Mouse (Mus musculus): ENCODE data around the gene Atp1a1. TPM values are rescaled to one million over a fixed set of nuclear protein-coding genes. Genes with fewer than 3 reads are reported as not detected.

The Atp1a1 gene
- polyA plus RNA-seq, 1 experiment from 2014 or later = 106 TPM

DNA sequence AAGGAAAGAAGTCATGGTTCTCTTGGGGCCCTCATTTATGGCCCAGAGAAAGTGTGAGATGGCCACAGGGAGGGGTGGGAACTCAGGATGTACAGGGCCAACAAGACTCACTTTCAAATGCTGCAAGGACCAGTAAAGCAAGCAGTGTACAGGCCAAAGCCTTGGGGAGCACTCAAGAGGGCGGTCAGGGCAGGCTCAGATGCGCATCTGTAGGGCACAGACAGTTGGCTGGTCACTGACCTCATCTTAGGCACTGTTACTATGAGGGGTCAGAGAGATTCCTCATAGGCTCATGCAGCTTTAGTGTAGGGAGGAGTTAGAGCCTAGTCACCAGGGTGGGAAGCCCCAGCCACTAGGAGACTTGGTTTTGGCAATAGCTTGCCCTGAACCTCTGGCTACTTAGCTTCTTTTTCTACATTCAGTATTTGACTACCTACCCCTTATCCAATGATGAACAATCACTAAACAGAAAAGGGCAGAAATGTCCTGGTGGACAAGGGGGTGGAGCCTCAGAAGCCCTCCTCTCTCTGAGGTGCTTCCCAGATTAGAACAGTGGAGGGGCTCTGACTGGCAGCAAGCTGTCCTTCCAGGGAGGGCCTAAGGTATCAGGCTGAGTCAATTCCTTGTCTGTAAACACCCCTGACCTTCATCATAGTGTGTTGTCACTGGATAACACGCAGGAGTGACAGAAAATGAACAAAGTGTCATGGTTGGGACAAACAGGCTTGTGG is 29.9 kb downstream of the Atp1a1 start:
- H3K27ac ChIP-seq (replicated peaks; ENCODE audit: low read depth, low read length) = no peak overlapping the region
- H3K36me3 ChIP-seq (ENCODE audit: control insufficient read depth, insufficient read depth, low read length) = peaks cover 14% of the 10 kb centered on the region
- WGBS = 85% methylated on average over 3 of the region's 3 CpGs
- H3K4me3 ChIP-seq (ENCODE audit: low read depth, low read length) = no peak overlapping the region
- H3K4me2 ChIP-seq (ENCODE audit: low read depth, severe bottlenecking) = no peak overlapping the region
- DNase-seq (ENCODE audit: low spot score) (no peak), ATAC-seq (ENCODE audit: insufficient number of reproducible peaks, low FRiP score, low TSS enrichment, low read depth) (no peak)
- H3K4me1 ChIP-seq (ENCODE audit: control insufficient read depth, insufficient read depth, low read length) = no peaks in the 10 kb centered on the region
- H3K9ac ChIP-seq (ENCODE audit: low read length) = no peak overlapping the region
- H3K27me3 ChIP-seq (ENCODE audit: control insufficient read depth, insufficient read depth, low read length) = no peaks in the 10 kb centered on the region
- no peaks in the 10 kb centered on the region for H3K9me3 ChIP-seq (ENCODE audit: control insufficient read depth, low read length)

GRCm38 (mm10) chr3:101572991-101573390 is 31.5 kb downstream of the Atp1a1 start:
- H3K4me3 ChIP-seq (ENCODE audit: low read depth, low read length) = no peak overlapping the region
- whole genome bisulfite sequencing = 69% methylated on average over 5 of the region's 5 CpGs
- no peak overlapping the region for H3K27ac ChIP-seq (replicated peaks; ENCODE audit: low read depth, low read length)
- no peaks in the 10 kb centered on the region for H3K27me3 ChIP-seq (ENCODE audit: control insufficient read depth, insufficient read depth, low read length)
- no peaks in the 10 kb centered on the region for H3K9me3 ChIP-seq (ENCODE audit: control insufficient read depth, low read length)
- DNase-seq (ENCODE audit: low spot score) = no peak
- no peak overlapping the region for H3K9ac ChIP-seq (ENCODE audit: low read length)
- peaks cover 4% of the 10 kb centered on the region; the same call in 1 of the 2 replicates for H3K36me3 ChIP-seq (ENCODE audit: control insufficient read depth, insufficient read depth, low read length)
- no peaks in the 10 kb centered on the region for H3K4me1 ChIP-seq (ENCODE audit: control insufficient read depth, insufficient read depth, low read length)
- H3K4me2 ChIP-seq (ENCODE audit: low read depth, severe bottlenecking) = no peak overlapping the region
- no peak for ATAC-seq (ENCODE audit: insufficient number of reproducible peaks, low FRiP score, low TSS enrichment, low read depth)

- 46% methylated on average over 7 of the region's 7 CpGs for WGBS
- Histone ChIP-seq H3K9me3 (ENCODE audit: control insufficient read depth, low read length) (no peaks in the 10 kb centered on the region), H3K27ac (replicated peaks; ENCODE audit: low read depth, low read length) (no peak overlapping the region; the same call in 1 of the 2 replicates), H3K4me1 (ENCODE audit: control insufficient read depth, insufficient read depth, low read length) (no peaks in the 10 kb centered on the region), H3K36me3 (ENCODE audit: control insufficient read depth, insufficient read depth, low read length) (peaks cover 2% of the 10 kb centered on the region; the same call in 1 of the 2 replicates), H3K27me3 (ENCODE audit: control insufficient read depth, insufficient read depth, low read length) (no peaks in the 10 kb centered on the region), H3K9ac (ENCODE audit: low read length) (no peak overlapping the region), H3K4me3 (ENCODE audit: low read depth, low read length) (no peak overlapping the region), H3K4me2 (ENCODE audit: low read depth, severe bottlenecking) (no peak overlapping the region)
- ATAC-seq (ENCODE audit: insufficient number of reproducible peaks, low FRiP score, low TSS enrichment, low read depth) = no peak
- peak; percentile 61 for DNase-seq (ENCODE audit: low spot score)
These were observed 32.3 kb downstream of the Atp1a1 start for GRCm38 (mm10) chr3:101572174-101572626.

GRCm38 (mm10) chr3:101571515-101572130 is 32.9 kb downstream of the Atp1a1 start:
- H3K27me3 ChIP-seq (ENCODE audit: control insufficient read depth, insufficient read depth, low read length) = no peaks in the 10 kb centered on the region
- no peak overlapping the region for H3K4me2 ChIP-seq (ENCODE audit: low read depth, severe bottlenecking)
- 72% methylated on average over 8 of the region's 8 CpGs for WGBS
- ATAC-seq (ENCODE audit: insufficient number of reproducible peaks, low FRiP score, low TSS enrichment, low read depth) (no peak), DNase-seq (ENCODE audit: low spot score) (no peak)
- H3K36me3 ChIP-seq (ENCODE audit: control insufficient read depth, insufficient read depth, low read length) = peaks cover 2% of the 10 kb centered on the region; the same call in 1 of the 2 replicates
- H3K27ac ChIP-seq (replicated peaks; ENCODE audit: low read depth, low read length) = no peak overlapping the region
- no peak overlapping the region for H3K4me3 ChIP-seq (ENCODE audit: low read depth, low read length)
- H3K4me1 ChIP-seq (ENCODE audit: control insufficient read depth, insufficient read depth, low read length) = no peaks in the 10 kb centered on the region
- no peak overlapping the region for H3K9ac ChIP-seq (ENCODE audit: low read length)
- no peaks in the 10 kb centered on the region for H3K9me3 ChIP-seq (ENCODE audit: control insufficient read depth, low read length)

DNA sequence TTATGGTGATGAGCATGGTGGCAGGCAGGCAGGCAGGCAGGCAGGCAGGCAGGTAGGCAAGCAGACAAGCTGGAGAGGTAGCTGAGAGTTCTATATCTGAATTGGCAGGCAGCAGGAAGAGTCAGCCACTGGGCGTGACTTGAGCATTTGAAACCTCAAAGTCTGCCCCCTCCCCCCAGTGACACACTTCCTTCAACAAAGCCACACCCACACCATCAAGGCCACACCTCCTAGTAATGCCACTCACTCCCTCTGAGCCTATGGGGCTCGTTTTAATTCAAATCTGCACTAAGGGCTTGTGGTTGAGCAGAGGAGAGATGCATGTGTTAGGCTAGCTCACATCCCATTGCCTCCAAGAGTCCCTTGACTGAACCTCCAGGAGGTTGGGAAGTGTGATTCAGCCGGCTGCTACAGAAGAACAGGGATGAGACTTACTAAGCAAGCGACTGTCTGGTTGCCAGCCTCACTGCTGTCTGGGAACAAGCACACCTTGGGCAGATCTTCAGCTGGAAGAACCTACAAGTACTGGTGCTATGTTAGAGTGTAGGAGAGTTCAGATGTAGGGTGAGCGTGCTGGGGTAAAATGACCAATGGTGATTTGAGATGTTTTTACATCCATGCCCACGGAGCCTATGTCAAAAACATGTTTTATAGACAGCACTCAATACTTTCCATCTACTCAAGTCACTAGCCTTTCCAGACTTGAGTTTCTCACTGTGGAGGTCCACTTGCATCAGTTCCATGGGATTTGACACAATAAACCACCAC is 33.6 kb downstream of the Atp1a1 start:
- ATAC-seq (ENCODE audit: insufficient number of reproducible peaks, low FRiP score, low TSS enrichment, low read depth) = no peak
- no peaks in the 10 kb centered on the region for H3K4me1 ChIP-seq (ENCODE audit: control insufficient read depth, insufficient read depth, low read length)
- no peak for DNase-seq (ENCODE audit: low spot score)

GRCm38 (mm10) chr3:101570246-101570645 is 34.2 kb downstream of the Atp1a1 start:
- 86% methylated on average over 3 of the region's 3 CpGs for WGBS
- no peak overlapping the region for H3K4me2 ChIP-seq (ENCODE audit: low read depth, severe bottlenecking)
- no peaks in the 10 kb centered on the region for H3K4me1 ChIP-seq (ENCODE audit: control insufficient read depth, insufficient read depth, low read length)
- DNase-seq (ENCODE audit: low spot score) (no peak), ATAC-seq (ENCODE audit: insufficient number of reproducible peaks, low FRiP score, low TSS enrichment, low read depth) (no peak)
- no peak overlapping the region for H3K9ac ChIP-seq (ENCODE audit: low read length)
- H3K36me3 ChIP-seq (ENCODE audit: control insufficient read depth, insufficient read depth, low read length) = 0 out of 2 replicates have a peak, but pooled peaks cover 2% of the 10 kb centered on the region
- no peak overlapping the region for H3K27ac ChIP-seq (replicated peaks; ENCODE audit: low read depth, low read length)
- no peaks in the 10 kb centered on the region for H3K27me3 ChIP-seq (ENCODE audit: control insufficient read depth, insufficient read depth, low read length)
- no peak overlapping the region for H3K4me3 ChIP-seq (ENCODE audit: low read depth, low read length)
- no peaks in the 10 kb centered on the region for H3K9me3 ChIP-seq (ENCODE audit: control insufficient read depth, low read length)

More for the DNA sequence above, 33.6 kb downstream of the Atp1a1 start:
- H3K9ac ChIP-seq (ENCODE audit: low read length) = no peak overlapping the region
- no peak overlapping the region for H3K27ac ChIP-seq (replicated peaks; ENCODE audit: low read depth, low read length)
- WGBS = 83% methylated on average over 6 of the region's 6 CpGs
- H3K9me3 ChIP-seq (ENCODE audit: control insufficient read depth, low read length) = no peaks in the 10 kb centered on the region
- no peak overlapping the region for H3K4me3 ChIP-seq (ENCODE audit: low read depth, low read length)
- H3K4me2 ChIP-seq (ENCODE audit: low read depth, severe bottlenecking) = no peak overlapping the region
- H3K36me3 ChIP-seq (ENCODE audit: control insufficient read depth, insufficient read depth, low read length) = 0 out of 2 replicates have a peak, but pooled peaks cover 2% of the 10 kb centered on the region
- H3K27me3 ChIP-seq (ENCODE audit: control insufficient read depth, insufficient read depth, low read length) = no peaks in the 10 kb centered on the region

DNA sequence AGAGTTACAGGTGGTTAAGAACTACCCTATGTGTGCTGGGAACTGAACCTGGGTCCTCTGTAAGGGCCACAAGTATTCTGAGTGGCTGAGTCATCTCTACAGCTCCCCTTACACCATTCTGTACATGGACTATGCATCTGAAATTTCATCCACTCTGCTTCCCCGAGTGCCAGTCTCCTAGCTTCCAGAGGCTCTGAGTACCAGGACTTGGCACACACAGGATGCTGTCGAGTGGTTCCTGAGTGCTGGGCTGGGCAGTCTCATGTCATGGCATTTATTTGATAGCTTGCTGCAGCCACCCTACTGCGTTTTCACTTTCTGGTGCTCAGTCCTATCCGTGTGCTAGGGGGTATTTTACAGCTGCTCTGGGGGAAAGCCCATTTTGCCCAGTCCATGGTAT is 35.9 kb downstream of the Atp1a1 start:
- no peak overlapping the region for H3K4me3 ChIP-seq (ENCODE audit: low read depth, low read length)
- ATAC-seq (ENCODE audit: insufficient number of reproducible peaks, low FRiP score, low TSS enrichment, low read depth) = no peak
- DNase-seq (ENCODE audit: low spot score) = no peak
- H3K4me2 ChIP-seq (ENCODE audit: low read depth, severe bottlenecking) = no peak overlapping the region
- no peaks in the 10 kb centered on the region for H3K9me3 ChIP-seq (ENCODE audit: control insufficient read depth, low read length)
- H3K27me3 ChIP-seq (ENCODE audit: control insufficient read depth, insufficient read depth, low read length) = no peaks in the 10 kb centered on the region
- no peak overlapping the region for H3K9ac ChIP-seq (ENCODE audit: low read length)
- WGBS = 84% methylated on average over 4 of the region's 4 CpGs
- no peak overlapping the region for H3K27ac ChIP-seq (replicated peaks; ENCODE audit: low read depth, low read length)
- peaks cover 2% of the 10 kb centered on the region; the same call in 1 of the 2 replicates for H3K36me3 ChIP-seq (ENCODE audit: control insufficient read depth, insufficient read depth, low read length)
- H3K4me1 ChIP-seq (ENCODE audit: control insufficient read depth, insufficient read depth, low read length) = no peaks in the 10 kb centered on the region

- Histone ChIP-seq H3K36me3 (ENCODE audit: control insufficient read depth, insufficient read depth, low read length) (peaks cover 2% of the 10 kb centered on the region; the same call in 1 of the 2 replicates), H3K4me1 (ENCODE audit: control insufficient read depth, insufficient read depth, low read length) (no peaks in the 10 kb centered on the region), H3K27me3 (ENCODE audit: control insufficient read depth, insufficient read depth, low read length) (no peaks in the 10 kb centered on the region), H3K4me3 (ENCODE audit: low read depth, low read length) (no peak overlapping the region), H3K27ac (replicated peaks; ENCODE audit: low read depth, low read length) (no peak overlapping the region), H3K4me2 (ENCODE audit: low read depth, severe bottlenecking) (no peak overlapping the region), H3K9me3 (ENCODE audit: control insufficient read depth, low read length) (no peaks in the 10 kb centered on the region), H3K9ac (ENCODE audit: low read length) (no peak overlapping the region)
- DNase-seq (ENCODE audit: low spot score) = no peak
- 92% methylated on average over 2 of the region's 2 CpGs for WGBS
- ATAC-seq (ENCODE audit: insufficient number of reproducible peaks, low FRiP score, low TSS enrichment, low read depth) = no peak
These were observed 40.5 kb downstream of the Atp1a1 start for GRCm38 (mm10) chr3:101564011-101564410.
